Mouse (Mus musculus): Measurements from ENCODE around the gene Lst1. TPM values are rescaled to one million over a fixed set of nuclear protein-coding genes. Genes with fewer than 3 reads are reported as not detected.

Lst1 gene
- polyA plus RNA-seq, 1 experiment = 3.5 TPM

DNA sequence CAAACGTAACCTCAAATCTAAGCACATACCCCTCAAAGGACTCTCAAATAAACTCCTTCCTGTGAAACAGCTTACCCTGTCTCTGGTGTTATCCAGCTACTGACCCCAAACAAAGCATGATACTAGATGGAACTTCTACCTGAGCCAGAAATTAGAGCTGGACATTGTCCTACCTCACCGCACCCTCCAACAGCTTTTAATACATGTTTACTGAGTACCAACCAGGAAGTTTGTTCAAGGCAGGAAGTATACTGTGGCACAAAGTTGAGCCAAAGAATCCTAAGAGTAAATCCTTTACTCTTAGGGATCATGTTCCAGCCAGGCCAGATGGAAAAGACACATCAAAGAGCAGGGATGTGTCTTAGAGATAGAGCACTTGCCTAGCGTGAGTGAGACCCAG is 22.4 kb upstream of the Lst1 start:
- no peak for TF ChIP-seq CTCF (IDR thresholded peaks at IDR 0.05; ENCODE audit: borderline replicate concordance, insufficient read depth, low read length)
- no peak for TF ChIP-seq POLR2A (IDR thresholded peaks at IDR 0.05; ENCODE audit: low read depth, low read length)
- no peak overlapping the region for H3K27ac ChIP-seq (ENCODE audit: insufficient read depth, low read length)
- no peak overlapping the region for H3K4me3 ChIP-seq (ENCODE audit: insufficient read depth, low read length)
- H3K4me1 ChIP-seq (ENCODE audit: control insufficient read depth, insufficient read depth, low read length) = no peaks in the 10 kb centered on the region

DNA sequence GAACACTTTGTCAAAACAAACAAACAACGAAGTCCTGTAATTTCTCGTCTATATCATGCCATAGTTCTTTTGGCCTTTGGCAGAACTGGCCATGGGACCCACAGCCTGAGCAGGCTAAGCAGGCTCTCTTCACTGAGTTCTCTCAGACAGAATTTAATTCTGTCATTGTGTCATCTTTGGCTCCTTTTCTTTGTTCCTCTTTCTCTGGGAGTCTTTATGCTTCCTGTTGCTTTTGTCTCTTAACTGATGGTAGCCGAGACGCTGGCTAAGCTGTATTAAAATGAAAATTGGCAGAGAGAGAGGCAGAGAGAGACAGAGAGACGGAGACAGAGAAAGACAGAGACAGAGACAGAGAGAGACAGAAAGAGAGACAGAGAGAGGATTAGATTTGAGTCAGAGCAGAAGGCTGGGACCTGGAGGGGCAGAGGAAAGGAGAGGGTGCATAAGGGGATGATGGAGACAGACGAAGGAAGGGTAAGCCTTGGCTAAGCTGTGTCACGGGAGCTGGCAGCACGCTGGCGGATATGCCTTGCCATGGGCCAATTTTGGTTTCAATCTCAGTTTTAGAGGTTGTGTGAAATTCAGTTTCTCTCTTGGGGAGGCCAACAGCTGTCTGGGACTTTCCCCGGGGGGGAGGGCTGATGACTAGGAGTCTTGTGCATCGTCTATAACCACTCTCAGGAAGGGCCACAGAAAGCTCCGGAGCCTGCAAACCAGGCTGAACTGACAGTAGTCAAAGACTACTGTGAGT is 21.7 kb upstream of the Lst1 start:
- Histone ChIP-seq H3K4me3 (ENCODE audit: insufficient read depth, low read length) (no peak overlapping the region), H3K4me1 (ENCODE audit: control insufficient read depth, insufficient read depth, low read length) (no peaks in the 10 kb centered on the region), H3K27ac (ENCODE audit: insufficient read depth, low read length) (no peak overlapping the region)
- TF ChIP-seq CTCF (IDR thresholded peaks at IDR 0.05; ENCODE audit: borderline replicate concordance, insufficient read depth, low read length) (no peak), POLR2A (IDR thresholded peaks at IDR 0.05; ENCODE audit: low read depth, low read length) (no peak)

DNA sequence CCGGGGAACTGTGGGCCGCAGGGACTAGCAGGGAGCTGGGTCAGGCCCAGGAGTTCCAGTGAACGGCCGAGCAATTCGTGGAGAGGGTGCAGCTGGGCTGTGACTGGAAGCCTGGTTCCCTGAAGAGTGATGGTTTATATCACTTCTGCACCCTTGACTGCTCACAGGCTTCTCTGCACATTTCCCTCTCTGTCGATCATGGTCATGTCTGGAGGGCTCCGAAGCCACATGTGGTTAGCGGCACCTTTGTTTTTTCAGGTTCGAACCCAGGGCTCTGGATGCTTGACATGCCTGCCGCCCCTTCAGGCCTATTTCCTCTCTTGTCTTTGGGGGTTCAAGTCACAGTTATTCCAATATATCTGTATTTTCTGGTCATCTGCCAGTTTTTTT is 17.1 kb upstream of the Lst1 start:
- H3K4me3 ChIP-seq (ENCODE audit: insufficient read depth, low read length) = no peak overlapping the region
- no peak for TF ChIP-seq POLR2A (IDR thresholded peaks at IDR 0.05; ENCODE audit: low read depth, low read length)
- TF ChIP-seq CTCF (IDR thresholded peaks at IDR 0.05; ENCODE audit: borderline replicate concordance, insufficient read depth, low read length) = no peak
- no peak overlapping the region for H3K27ac ChIP-seq (ENCODE audit: insufficient read depth, low read length)
- H3K4me1 ChIP-seq (ENCODE audit: control insufficient read depth, insufficient read depth, low read length) = no peaks in the 10 kb centered on the region

DNA sequence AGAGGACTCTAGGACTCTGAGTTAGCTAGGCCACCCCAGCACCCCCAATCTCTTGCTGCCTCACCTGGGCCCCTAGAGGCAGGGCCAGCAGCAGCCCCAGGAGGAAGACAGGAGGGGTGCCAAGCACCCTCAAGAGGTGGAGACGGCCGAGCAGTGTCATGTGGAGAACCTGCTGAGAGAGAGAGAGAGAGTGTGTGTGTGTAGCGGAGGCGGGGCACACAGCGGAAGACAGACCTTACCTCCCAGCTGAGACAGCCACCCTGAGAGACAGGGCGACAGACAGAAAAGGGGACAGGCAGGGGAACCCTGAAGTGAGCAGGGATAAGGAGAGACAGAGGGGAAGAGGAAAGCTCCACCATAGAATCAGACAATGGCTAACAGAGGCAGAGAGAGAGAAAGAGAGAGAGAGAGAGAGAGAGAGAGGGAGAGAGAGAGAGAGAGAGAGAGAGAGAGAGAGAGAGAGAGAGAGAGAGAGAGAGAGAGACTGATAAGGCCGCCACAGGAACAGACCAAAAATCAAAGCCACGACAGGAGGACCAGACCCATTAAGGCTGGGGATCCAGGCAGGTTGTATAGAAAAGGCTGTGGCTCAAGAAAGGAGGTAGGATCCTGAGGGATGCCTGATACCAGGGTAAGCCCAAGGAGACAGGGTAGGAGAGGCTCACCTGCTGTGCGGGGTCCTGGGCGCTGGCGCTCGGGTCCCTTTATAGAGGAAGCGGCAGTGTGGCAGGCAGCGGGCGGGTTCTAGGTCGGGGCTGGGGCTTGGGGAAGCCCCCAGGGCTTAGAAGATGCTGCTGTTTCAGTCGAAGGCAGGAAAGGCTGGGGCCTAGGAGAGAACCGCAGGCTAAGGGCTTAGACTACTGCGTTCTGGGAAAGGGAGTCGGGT is 16.5 kb upstream of the Lst1 start, which contains the start of gene Lta:
Gene Lta, minus strand, starts transcription at position 858 of the 886 bp plus-strand sequence.
- Histone ChIP-seq H3K27ac (ENCODE audit: insufficient read depth, low read length) (no peak within 1 kb of the TSS), H3K4me3 (ENCODE audit: insufficient read depth, low read length) (no peak within 1 kb of the TSS)
- TF ChIP-seq POLR2A (IDR thresholded peaks at IDR 0.05; ENCODE audit: low read depth, low read length) (no peak), CTCF (IDR thresholded peaks at IDR 0.05; ENCODE audit: borderline replicate concordance, insufficient read depth, low read length) (no peak)

DNA sequence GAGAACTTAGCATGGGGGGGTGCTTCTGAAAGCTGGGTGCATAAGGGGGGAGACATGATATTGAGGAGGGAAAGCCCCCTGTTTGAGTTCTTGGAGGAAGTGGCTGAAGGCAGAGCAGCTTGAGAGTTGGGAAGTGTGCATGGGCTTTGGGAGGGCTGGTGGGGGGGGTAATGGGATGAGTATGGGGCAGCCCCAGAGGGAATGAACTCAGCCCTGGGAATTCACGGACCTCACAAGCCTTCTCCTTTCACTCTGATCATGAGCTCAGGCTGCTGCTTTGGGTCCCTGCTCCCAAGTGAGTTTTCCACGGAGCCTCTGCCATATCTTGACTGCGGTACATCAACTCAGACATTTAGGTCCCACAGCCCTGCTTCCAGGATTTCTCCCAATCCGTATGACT is 14.2 kb upstream of the Lst1 start:
- H3K4me3 ChIP-seq (ENCODE audit: insufficient read depth, low read length) = no peak overlapping the region
- H3K4me1 ChIP-seq (ENCODE audit: control insufficient read depth, insufficient read depth, low read length) = no peaks in the 10 kb centered on the region
- no peak for TF ChIP-seq POLR2A (IDR thresholded peaks at IDR 0.05; ENCODE audit: low read depth, low read length)
- TF ChIP-seq CTCF (IDR thresholded peaks at IDR 0.05; ENCODE audit: borderline replicate concordance, insufficient read depth, low read length) = no peak
- no peak overlapping the region for H3K27ac ChIP-seq (ENCODE audit: insufficient read depth, low read length)

More for the DNA sequence above, 16.5 kb upstream of the Lst1 start, which contains the start of gene Lta:
- H3K4me1 ChIP-seq (ENCODE audit: control insufficient read depth, insufficient read depth, low read length) = no peaks in the 10 kb centered on the region

DNA sequence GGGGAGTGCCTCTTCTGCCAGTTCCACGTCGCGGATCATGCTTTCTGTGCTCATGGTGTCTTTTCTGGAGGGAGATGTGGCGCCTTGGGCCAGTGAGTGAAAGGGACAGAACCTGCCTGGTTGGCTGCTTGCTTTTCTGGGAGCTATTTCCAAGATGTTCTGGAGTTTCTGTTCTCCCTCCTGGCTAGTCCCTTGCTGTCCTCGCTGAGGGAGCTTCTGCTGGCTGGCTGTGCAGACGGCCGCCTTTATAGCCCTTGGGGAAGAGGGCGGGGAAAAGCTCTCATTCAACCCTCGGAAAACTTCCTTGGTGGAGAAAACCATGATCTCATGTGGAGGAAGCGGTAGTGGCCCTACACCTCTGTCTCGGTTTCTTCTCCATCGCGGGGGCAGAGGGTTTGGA is 13.5 kb upstream of the Lst1 start, which contains the start of gene Tnf:
Gene Tnf, minus strand, starts transcription at position 221 of the 400 bp plus-strand sequence.
- TF ChIP-seq POLR2A (IDR thresholded peaks at IDR 0.05; ENCODE audit: low read depth, low read length) (no peak), CTCF (IDR thresholded peaks at IDR 0.05; ENCODE audit: borderline replicate concordance, insufficient read depth, low read length) (no peak)
- H3K4me3 ChIP-seq (ENCODE audit: insufficient read depth, low read length) = no peak within 1 kb of the TSS
- H3K27ac ChIP-seq (ENCODE audit: insufficient read depth, low read length) = no peak within 1 kb of the TSS
- no peaks in the 10 kb centered on the region for H3K4me1 ChIP-seq (ENCODE audit: control insufficient read depth, insufficient read depth, low read length)

DNA sequence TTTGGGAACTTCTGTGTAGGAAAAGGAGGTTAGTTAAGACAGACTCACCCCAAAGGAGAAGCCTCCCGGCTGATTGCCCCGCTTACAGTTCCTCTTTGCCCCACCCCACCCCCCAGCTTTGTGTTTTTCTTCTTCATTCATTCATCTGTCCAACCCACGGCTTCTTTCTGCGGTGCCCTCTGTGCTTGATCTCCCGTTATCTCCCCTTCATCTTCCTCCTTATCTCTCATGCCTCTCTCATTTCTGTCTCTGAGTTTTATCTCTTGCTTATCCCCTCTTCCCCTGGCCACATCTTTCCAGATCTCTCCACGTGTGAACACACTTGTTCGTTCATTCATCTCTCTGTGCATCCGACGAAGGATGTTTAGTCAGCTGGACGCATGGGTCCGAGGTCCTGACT is 12.9 kb upstream of the Lst1 start:
- no peak for TF ChIP-seq CTCF (IDR thresholded peaks at IDR 0.05; ENCODE audit: borderline replicate concordance, insufficient read depth, low read length)
- TF ChIP-seq POLR2A (IDR thresholded peaks at IDR 0.05; ENCODE audit: low read depth, low read length) = no peak
- H3K27ac ChIP-seq (ENCODE audit: insufficient read depth, low read length) = no peak overlapping the region
- H3K4me3 ChIP-seq (ENCODE audit: insufficient read depth, low read length) = no peak overlapping the region
- no peaks in the 10 kb centered on the region for H3K4me1 ChIP-seq (ENCODE audit: control insufficient read depth, insufficient read depth, low read length)

DNA sequence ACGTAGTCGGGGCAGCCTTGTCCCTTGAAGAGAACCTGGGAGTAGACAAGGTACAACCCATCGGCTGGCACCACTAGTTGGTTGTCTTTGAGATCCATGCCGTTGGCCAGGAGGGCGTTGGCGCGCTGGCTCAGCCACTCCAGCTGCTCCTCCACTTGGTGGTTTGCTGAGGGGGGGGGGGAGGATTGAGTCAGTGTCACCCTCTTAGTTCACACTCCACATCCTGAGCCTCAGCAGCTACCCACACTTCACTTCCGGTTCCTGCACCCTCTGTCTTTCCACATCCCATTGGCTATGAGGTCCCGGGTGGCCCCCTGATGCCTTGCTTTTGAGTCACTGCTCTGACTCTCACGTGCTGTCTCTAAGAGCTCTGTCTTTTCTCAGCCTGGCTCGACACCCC is 12.2 kb upstream of the Lst1 start:
- Histone ChIP-seq H3K27ac (ENCODE audit: insufficient read depth, low read length) (no peak overlapping the region), H3K4me3 (ENCODE audit: insufficient read depth, low read length) (no peak overlapping the region), H3K4me1 (ENCODE audit: control insufficient read depth, insufficient read depth, low read length) (no peaks in the 10 kb centered on the region; the same call in 1 of the 2 replicates)
- TF ChIP-seq CTCF (IDR thresholded peaks at IDR 0.05; ENCODE audit: borderline replicate concordance, insufficient read depth, low read length) = no peak
- TF ChIP-seq POLR2A (IDR thresholded peaks at IDR 0.05; ENCODE audit: low read depth, low read length) = no peak

DNA sequence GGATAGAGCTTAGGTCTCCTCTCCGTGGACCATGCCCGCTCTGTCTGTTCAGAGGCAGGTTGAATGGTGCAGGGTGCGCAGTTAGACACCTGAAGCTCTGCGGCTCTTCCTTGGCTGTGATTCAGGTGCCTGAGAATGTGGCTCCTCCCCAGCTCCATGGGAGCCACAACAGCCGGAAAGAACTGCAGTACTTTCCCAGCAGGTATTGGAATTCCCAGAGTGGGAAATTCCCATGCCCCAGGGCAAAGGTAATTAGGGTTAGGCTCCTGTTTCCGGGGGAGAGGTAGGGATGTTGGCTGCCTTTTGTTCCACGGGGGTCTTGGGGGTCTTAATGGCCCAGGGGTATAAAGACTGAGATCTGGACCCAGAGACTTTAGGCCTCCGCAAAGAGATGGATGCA is 10.7 kb upstream of the Lst1 start:
- no peak overlapping the region for H3K27ac ChIP-seq (ENCODE audit: insufficient read depth, low read length)
- no peak for TF ChIP-seq CTCF (IDR thresholded peaks at IDR 0.05; ENCODE audit: borderline replicate concordance, insufficient read depth, low read length)
- H3K4me3 ChIP-seq (ENCODE audit: insufficient read depth, low read length) = no peak overlapping the region
- H3K4me1 ChIP-seq (ENCODE audit: control insufficient read depth, insufficient read depth, low read length) = no peaks in the 10 kb centered on the region; the same call in 1 of the 2 replicates

DNA sequence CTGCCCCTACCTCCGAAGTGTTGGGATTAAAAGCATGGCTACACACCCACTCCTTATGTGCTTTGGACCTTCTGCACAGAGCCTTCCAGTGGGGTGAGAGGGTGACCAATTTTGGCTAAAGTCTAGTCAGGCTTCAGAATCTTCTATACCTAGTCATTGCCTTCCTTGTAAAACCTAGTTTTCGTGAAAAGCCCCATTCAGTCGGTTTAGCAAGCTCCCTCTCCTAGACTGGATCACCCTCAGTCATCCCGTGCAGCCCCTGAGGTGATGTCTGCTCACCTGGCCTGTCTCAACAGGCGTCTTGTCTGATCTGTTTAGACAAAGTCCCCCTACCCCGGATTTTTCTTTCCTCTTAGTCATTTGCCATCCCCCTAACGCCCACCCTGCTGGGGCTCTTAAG is 9.8 kb upstream of the Lst1 start:
- H3K4me3 ChIP-seq (ENCODE audit: insufficient read depth, low read length) = no peak overlapping the region
- H3K4me1 ChIP-seq (ENCODE audit: control insufficient read depth, insufficient read depth, low read length) = no peaks in the 10 kb centered on the region; the same call in 1 of the 2 replicates
- H3K27ac ChIP-seq (ENCODE audit: insufficient read depth, low read length) = no peak overlapping the region
- TF ChIP-seq POLR2A (IDR thresholded peaks at IDR 0.05; ENCODE audit: low read depth, low read length) (no peak), CTCF (IDR thresholded peaks at IDR 0.05; ENCODE audit: borderline replicate concordance, insufficient read depth, low read length) (no peak)

All from embryonic fibroblast, embryonic 13.5 days (primary cell).